Mouse (Mus musculus): ENCODE data around the gene Dna2. TPM values are rescaled to one million over a fixed set of nuclear protein-coding genes. Genes with fewer than 3 reads are reported as not detected.

Dna2 gene
- total RNA-seq (2021) (under 1 TPM; 0.29 to 0.68 TPM), polyA plus RNA-seq (2012; rRNA removed) (0.84 and 1.8 TPM in 2 replicates)
- long read RNA-seq, full-length matches to known transcripts, result 1 of 1 reads
- long read RNA-seq, partial matches to known transcripts, result 0 of 1 reads
- long read RNA-seq, other reads (novel, unspliced or antisense), result 0 of 1 reads

DNA sequence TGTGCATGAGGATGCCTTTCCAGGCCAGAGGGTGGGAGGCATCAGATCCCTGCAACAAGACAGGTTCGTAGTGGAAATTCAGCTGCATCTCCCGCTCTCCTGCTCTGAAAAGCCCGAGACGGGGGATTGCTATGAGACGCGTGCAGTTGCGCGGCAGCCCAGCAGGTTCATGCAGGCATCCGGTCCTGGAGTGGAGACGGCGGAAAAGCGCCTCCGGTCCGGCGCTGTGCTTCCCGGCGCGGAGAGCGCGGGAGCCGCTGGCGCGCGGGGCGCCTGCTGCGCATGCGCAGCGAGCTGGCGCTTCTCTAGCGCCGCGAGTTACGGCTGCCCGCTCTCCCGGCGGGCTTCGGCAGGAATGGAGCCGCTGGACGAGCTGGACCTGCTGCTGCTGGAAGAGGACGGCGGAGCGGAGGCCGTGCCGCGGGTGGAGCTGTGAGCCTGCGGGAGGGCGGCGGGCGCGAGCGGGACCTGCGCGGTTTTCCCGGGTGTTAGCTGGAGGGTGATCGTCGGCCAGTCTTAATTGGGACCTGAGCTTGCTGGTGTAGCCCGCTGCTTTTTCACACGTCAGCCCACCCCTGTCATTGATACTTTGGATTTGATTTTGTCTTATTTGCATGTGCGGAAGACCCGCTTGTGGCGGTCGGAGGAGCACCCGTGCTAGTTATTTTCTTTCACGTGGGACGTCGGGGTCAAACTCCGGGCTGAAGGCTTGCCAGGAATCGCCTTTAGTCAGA, at the start of gene Dna2:
Dna2 (plus strand) TSS at position 289 of the 734 bp plus-strand sequence.
- intact Hi-C loops (cut with DNase I), result loop anchor here (1.0 kb wide), 1 partner anchor 33 kb away; the partner anchor contains the start of gene Rufy2
- H3K27me3 ChIP-seq (ENCODE audit: control insufficient read depth, insufficient read depth, low read length), result no peaks in the 10 kb centered on the region

DNA sequence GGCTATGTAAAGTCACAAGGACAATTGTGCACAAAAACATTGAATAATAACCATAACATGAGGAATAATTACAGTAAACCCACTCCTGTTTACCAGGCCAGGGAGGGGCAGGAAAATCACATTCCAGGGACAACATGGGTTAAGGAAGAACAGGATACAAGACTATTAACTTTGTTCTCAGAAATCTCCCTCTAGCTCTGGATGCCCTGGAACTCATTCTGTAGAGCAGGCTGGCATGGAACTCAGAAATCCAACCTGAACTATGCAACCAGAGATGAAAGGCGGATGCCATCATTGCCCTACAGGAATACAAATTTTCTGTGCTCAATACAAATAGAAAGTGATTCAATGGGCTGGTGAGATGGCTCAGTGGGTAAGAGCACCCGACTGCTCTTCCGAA, 49.4 kb upstream of the Dna2 start:
- no peaks in the 10 kb centered on the region for H3K36me3 ChIP-seq (ENCODE audit: control insufficient read depth, insufficient read depth, low read length)
- H3K27me3 ChIP-seq (ENCODE audit: control insufficient read depth, insufficient read depth, low read length), result no peaks in the 10 kb centered on the region
- no peak overlapping the region for H3K4me3 ChIP-seq
- no peak overlapping the region for H3K9ac ChIP-seq (ENCODE audit: low read depth, low read length)
- intact Hi-C loops (cut with DNase I), result no loop called here
- no peak overlapping the region for H3K27ac ChIP-seq
- H3K4me1 ChIP-seq (ENCODE audit: control insufficient read depth, insufficient read depth, low read length), result no peaks in the 10 kb centered on the region
- no peak for DNase-seq
- H3K79me2 ChIP-seq (replicated peaks; ENCODE audit: control insufficient read depth, insufficient read depth, low read length), result no peaks in the 10 kb centered on the region
- no peak for TF ChIP-seq POLR2A (IDR thresholded peaks at IDR 0.05; ENCODE audit: insufficient read depth, low read depth, low read length)
- TF ChIP-seq CTCF (IDR thresholded peaks at IDR 0.05), result no peak
- TF ChIP-seq EP300 (IDR thresholded peaks at IDR 0.05; ENCODE audit: insufficient read depth, low read depth, low read length), result no peak
- 98% methylated on average over 3 of the region's 3 CpGs for WGBS

More for the DNA sequence above, at the start of gene Dna2:
- peak within 1 kb of the TSS; percentile 86 for H3K4me3 ChIP-seq
- under 1% methylated on average over 67 of the region's 68 CpGs for WGBS
- no peaks in the 10 kb centered on the region for H3K4me1 ChIP-seq (ENCODE audit: control insufficient read depth, insufficient read depth, low read length)
- no peak for TF ChIP-seq EP300 (IDR thresholded peaks at IDR 0.05; ENCODE audit: insufficient read depth, low read depth, low read length)
- peak; percentile 66 for TF ChIP-seq CTCF (IDR thresholded peaks at IDR 0.05)
- TF ChIP-seq POLR2A (IDR thresholded peaks at IDR 0.05; ENCODE audit: insufficient read depth, low read depth, low read length), result peak; percentile 17; the same call in 1 of the 2 replicates
- peak within 1 kb of the TSS; percentile 75 for H3K27ac ChIP-seq
- H3K79me2 ChIP-seq (replicated peaks; ENCODE audit: control insufficient read depth, insufficient read depth, low read length), result no peaks in the 10 kb centered on the region
- H3K9ac ChIP-seq (ENCODE audit: low read depth, low read length), result peak within 1 kb of the TSS; percentile 81
- H3K36me3 ChIP-seq (ENCODE audit: control insufficient read depth, insufficient read depth, low read length), result no peaks in the 10 kb centered on the region; the same call in 1 of the 2 replicates
- peak; percentile 85 to 87 for DNase-seq

DNA sequence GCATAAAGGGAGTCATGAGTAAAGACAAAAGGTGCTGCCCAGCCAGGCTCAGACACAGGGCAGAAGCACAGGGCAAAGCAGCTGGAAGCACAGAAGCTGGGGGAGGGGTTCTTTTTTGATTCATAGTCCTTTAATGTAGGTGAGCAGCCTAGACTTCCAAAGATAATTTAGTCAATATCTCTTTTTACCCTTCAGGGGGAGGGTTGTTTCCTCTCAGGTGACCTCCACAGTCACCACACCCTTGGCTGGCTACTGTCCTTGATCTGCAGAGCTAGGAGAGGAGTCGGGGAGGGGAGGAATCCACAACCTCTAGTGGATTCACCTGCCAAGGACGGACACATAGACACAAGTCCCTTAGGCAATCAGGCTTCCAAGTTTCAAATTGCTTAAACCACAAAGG, 48.8 kb upstream of the Dna2 start:
- no peak for TF ChIP-seq POLR2A (IDR thresholded peaks at IDR 0.05; ENCODE audit: insufficient read depth, low read depth, low read length)
- Histone ChIP-seq H3K79me2 (replicated peaks; ENCODE audit: control insufficient read depth, insufficient read depth, low read length) (no peaks in the 10 kb centered on the region), H3K4me1 (ENCODE audit: control insufficient read depth, insufficient read depth, low read length) (no peaks in the 10 kb centered on the region), H3K9ac (ENCODE audit: low read depth, low read length) (no peak overlapping the region), H3K36me3 (ENCODE audit: control insufficient read depth, insufficient read depth, low read length) (no peaks in the 10 kb centered on the region), H3K27me3 (ENCODE audit: control insufficient read depth, insufficient read depth, low read length) (no peaks in the 10 kb centered on the region), H3K4me3 (no peak overlapping the region), H3K27ac (no peak overlapping the region)
- no peak for DNase-seq
- WGBS, result 76% methylated on average over 2 of the region's 2 CpGs
- intact Hi-C loops (cut with DNase I), result no loop called here

DNA sequence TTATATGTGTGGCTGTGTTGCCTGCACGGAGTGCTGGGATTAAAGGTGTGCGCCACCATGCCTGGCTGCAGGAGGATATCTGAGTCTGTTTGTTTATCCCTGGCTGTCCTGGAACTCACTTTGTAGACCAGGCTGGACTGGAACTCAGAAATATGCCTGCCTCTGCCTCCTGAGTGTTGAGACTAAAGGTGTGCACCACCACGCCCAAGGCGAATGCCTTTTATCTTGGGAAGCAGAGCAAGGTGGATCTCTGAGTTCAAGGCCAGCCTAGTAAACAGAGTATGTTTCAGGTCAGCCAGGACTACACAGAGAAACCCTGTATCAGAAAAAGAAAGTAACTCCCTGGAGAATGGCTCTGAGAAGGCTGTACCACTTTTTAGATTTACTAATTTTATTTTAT, 46.7 kb upstream of the Dna2 start:
- H3K79me2 ChIP-seq (replicated peaks; ENCODE audit: control insufficient read depth, insufficient read depth, low read length), result no peaks in the 10 kb centered on the region
- H3K27ac ChIP-seq, result no peak overlapping the region
- H3K36me3 ChIP-seq (ENCODE audit: control insufficient read depth, insufficient read depth, low read length), result no peaks in the 10 kb centered on the region
- 97% methylated on average over 4 of the region's 4 CpGs for WGBS
- no peaks in the 10 kb centered on the region for H3K4me1 ChIP-seq (ENCODE audit: control insufficient read depth, insufficient read depth, low read length)
- intact Hi-C loops (cut with DNase I), result no loop called here
- no peaks in the 10 kb centered on the region for H3K27me3 ChIP-seq (ENCODE audit: control insufficient read depth, insufficient read depth, low read length)
- H3K4me3 ChIP-seq, result no peak overlapping the region
- no peak overlapping the region for H3K9ac ChIP-seq (ENCODE audit: low read depth, low read length)
- TF ChIP-seq EP300 (IDR thresholded peaks at IDR 0.05; ENCODE audit: insufficient read depth, low read depth, low read length) (no peak), CTCF (IDR thresholded peaks at IDR 0.05) (no peak), POLR2A (IDR thresholded peaks at IDR 0.05; ENCODE audit: insufficient read depth, low read depth, low read length) (no peak)
- DNase-seq, result no peak

DNA sequence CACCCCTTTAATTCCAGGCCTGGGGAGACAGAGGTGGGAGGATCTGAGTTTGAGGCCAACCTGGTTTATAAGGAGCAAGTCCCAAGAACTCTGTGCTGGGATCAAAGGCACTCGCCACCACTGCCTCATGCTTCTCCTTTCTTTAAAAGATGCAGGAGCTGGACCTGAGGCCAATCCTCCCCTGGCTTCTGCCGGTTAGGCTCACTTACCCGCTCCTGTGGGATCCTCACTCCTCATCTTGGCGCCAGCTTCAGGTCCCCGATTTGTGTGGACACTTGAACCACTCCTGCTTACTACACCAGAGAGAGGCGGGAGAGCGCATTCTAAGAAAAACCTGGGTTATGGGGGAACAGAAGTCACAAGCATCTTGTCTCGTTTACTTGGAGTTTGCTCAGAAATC, 45.0 kb upstream of the Dna2 start:
- H3K79me2 ChIP-seq (replicated peaks; ENCODE audit: control insufficient read depth, insufficient read depth, low read length), result no peaks in the 10 kb centered on the region
- TF ChIP-seq POLR2A (IDR thresholded peaks at IDR 0.05; ENCODE audit: insufficient read depth, low read depth, low read length) (no peak), CTCF (IDR thresholded peaks at IDR 0.05) (no peak), EP300 (IDR thresholded peaks at IDR 0.05; ENCODE audit: insufficient read depth, low read depth, low read length) (no peak)
- no peak for DNase-seq
- no peaks in the 10 kb centered on the region for H3K4me1 ChIP-seq (ENCODE audit: control insufficient read depth, insufficient read depth, low read length)
- no peak overlapping the region for H3K9ac ChIP-seq (ENCODE audit: low read depth, low read length)
- H3K4me3 ChIP-seq, result no peak overlapping the region
- H3K27ac ChIP-seq, result no peak overlapping the region
- no peaks in the 10 kb centered on the region for H3K36me3 ChIP-seq (ENCODE audit: control insufficient read depth, insufficient read depth, low read length)
- intact Hi-C loops (cut with DNase I), result no loop called here
- WGBS, result 52% methylated on average over 8 of the region's 8 CpGs
- no peaks in the 10 kb centered on the region for H3K27me3 ChIP-seq (ENCODE audit: control insufficient read depth, insufficient read depth, low read length)

DNA sequence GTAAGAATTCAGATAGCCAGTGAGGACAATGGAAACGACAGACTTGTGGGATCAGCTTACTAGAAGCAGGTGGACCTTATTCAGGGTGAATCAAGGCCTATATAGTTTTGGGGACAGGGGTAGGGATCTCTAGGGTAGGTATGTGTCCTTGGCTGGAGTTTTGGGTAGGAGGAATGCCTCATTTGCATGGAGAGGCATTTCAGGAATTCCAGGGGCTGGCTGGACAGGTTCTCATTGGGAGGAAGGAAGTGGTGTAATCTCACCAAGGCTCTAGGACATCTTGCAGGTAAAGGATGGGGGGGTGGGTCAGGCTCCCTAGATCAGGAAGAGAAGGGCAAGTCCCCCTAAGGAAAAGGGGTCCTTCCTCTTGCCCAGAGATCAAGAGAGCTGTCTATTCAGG, 44.0 kb upstream of the Dna2 start:
- TF ChIP-seq CTCF (IDR thresholded peaks at IDR 0.05) (no peak), POLR2A (IDR thresholded peaks at IDR 0.05; ENCODE audit: insufficient read depth, low read depth, low read length) (no peak), EP300 (IDR thresholded peaks at IDR 0.05; ENCODE audit: insufficient read depth, low read depth, low read length) (no peak)
- no peak for DNase-seq
- Histone ChIP-seq H3K9ac (ENCODE audit: low read depth, low read length) (no peak overlapping the region), H3K79me2 (replicated peaks; ENCODE audit: control insufficient read depth, insufficient read depth, low read length) (no peaks in the 10 kb centered on the region), H3K27me3 (ENCODE audit: control insufficient read depth, insufficient read depth, low read length) (no peaks in the 10 kb centered on the region), H3K27ac (no peak overlapping the region), H3K4me1 (ENCODE audit: control insufficient read depth, insufficient read depth, low read length) (no peaks in the 10 kb centered on the region), H3K4me3 (no peak overlapping the region), H3K36me3 (ENCODE audit: control insufficient read depth, insufficient read depth, low read length) (no peaks in the 10 kb centered on the region)
- 26% methylated on average over 1 of the region's 1 CpGs for WGBS
- intact Hi-C loops (cut with DNase I), result no loop called here
